In genomic region chr6:104930284-104930683, GRCm38 (mm10) we compare ENCODE assay signal across 18 mouse cellular contexts.
"Had no signal": no experiment of that assay in that cellular context is flagged by ENCODE, and none has a peak within 500 bp of the region (broad histone marks: within the 10 kb centered on the region; RNA-seq: fewer than 3 reads in every experiment).

No protein-coding gene starts in this region.

- ATAC-seq: liver, postnatal 0 days; lung, postnatal 0 days had no signal

- H3K4me3 ChIP-seq: liver, embryonic 13.5 days; liver, embryonic 15.5 days; lung, embryonic 15.5 days; megakaryocyte, embryonic 14.5 days; midbrain, embryonic 12.5 days; neural tube, embryonic 12.5 days; stomach, embryonic 15.5 days had no signal

- H3K9me3 ChIP-seq: liver, embryonic 13.5 days; liver, embryonic 15.5 days; midbrain, embryonic 12.5 days; neural tube, embryonic 12.5 days; stomach, embryonic 15.5 days had no signal

- H3K36me3 ChIP-seq: liver, embryonic 13.5 days; liver, embryonic 15.5 days; lung, embryonic 15.5 days; midbrain, embryonic 12.5 days; neural tube, embryonic 12.5 days; stomach, embryonic 15.5 days had no signal

- H3K9ac ChIP-seq: liver, embryonic 13.5 days; liver, embryonic 15.5 days; liver, postnatal 0 days; lung, embryonic 15.5 days; midbrain, embryonic 12.5 days; neural tube, embryonic 12.5 days; stomach, embryonic 15.5 days had no signal

- DNase-seq: liver, embryonic 13.5 days; liver, postnatal 0 days; lung, adult 2 months; lung, postnatal 14 days; lung, postnatal 36 days; right cerebral cortex, postnatal 14 days; thymus, adult 2 months; thymus, postnatal 25 days; thymus, postnatal 4 days had no signal

- H3K4me2 ChIP-seq: liver, embryonic 13.5 days; liver, embryonic 15.5 days; lung, embryonic 15.5 days; midbrain, embryonic 12.5 days; neural tube, embryonic 12.5 days; stomach, embryonic 15.5 days had no signal

- H3K27me3 ChIP-seq: liver, embryonic 13.5 days; liver, embryonic 15.5 days; lung, embryonic 15.5 days; megakaryocyte, embryonic 14.5 days; midbrain, embryonic 12.5 days; neural tube, embryonic 12.5 days; stomach, embryonic 15.5 days had no signal

- H3K4me1 ChIP-seq: liver, embryonic 13.5 days; liver, embryonic 15.5 days; lung, embryonic 15.5 days; megakaryocyte, embryonic 14.5 days; midbrain, embryonic 12.5 days; neural tube, embryonic 12.5 days; stomach, embryonic 15.5 days had no signal

- H3K27ac ChIP-seq: liver, embryonic 13.5 days; liver, embryonic 15.5 days; lung, embryonic 15.5 days; macrophage; midbrain, embryonic 12.5 days; neural tube, embryonic 12.5 days; stomach, embryonic 15.5 days; stomach, postnatal 0 days had no signal
